Mouse (Mus musculus) midbrain, embryonic 10.5 days (tissue): Measurements from ENCODE around the gene Gm21974. TPM values are rescaled to one million over a fixed set of nuclear protein-coding genes. Genes with fewer than 3 reads are reported as not detected.
A peak's percentile ranks its signal among the peaks of the same experiment; 100 is the strongest.

ENCODE experiments used
- DNase-seq: peaks from one replicate; pipeline ENCODE4 v3.0.0-alpha.2; 2017; ENCODE audit warnings: low spot score
- H3K27ac ChIP-seq: fragments of 300-500 bp; sonication (generic); replicated peaks from 2 replicates; pipeline ENCODE4 v1.5.1; 2016; ENCODE audit warnings: mild to moderate bottlenecking
- H3K27me3 ChIP-seq: fragments of 300-500 bp; sonication (generic); 2 replicates; pipeline ENCODE4 v1.6.1; 2016; ENCODE audit warnings: low read depth, mild to moderate bottlenecking; ENCODE audit not compliant: poor library complexity, severe bottlenecking
- H3K36me3 ChIP-seq: fragments of 300-500 bp; sonication (generic); 2 replicates; pipeline ENCODE4 v1.6.1; 2016; ENCODE audit warnings: mild to moderate bottlenecking, moderate library complexity
- H3K4me1 ChIP-seq: fragments of 300-500 bp; sonication (generic); 2 replicates; pipeline ENCODE4 v1.6.1; 2016
- H3K4me3 ChIP-seq: fragments of 300-500 bp; sonication (generic); 2 replicates; pipeline ENCODE4 v1.5.1; 2016; ENCODE audit warnings: mild to moderate bottlenecking, moderate library complexity
- H3K9me3 ChIP-seq: fragments of 300-500 bp; sonication (generic); replicated peaks from 2 replicates; pipeline ENCODE4 v1.6.1; 2016; ENCODE audit warnings: mild to moderate bottlenecking
- WGBS: fragments of 180-500 bp; shearing (Covaris S2); methylation state at CpG from one replicate; pipeline ENCODE4 v1.1.7; 2016; 5-methylcytosine and 5-hydroxymethylcytosine counted together
- polyA plus RNA-seq: library from polyadenylated mRNA; unstranded; fragments of >200 nt; fragmentation: Nextera tagmentation; extraction: Ambion mirVana; gene quantifications from 2 replicates; pipeline ENCODE4 v1.2.1, GENCODE M21; 2016

Gene Gm21974
- polyA plus RNA-seq, 1 experiment from 2014 or later: not detected

- H3K9me3 ChIP-seq: no peaks in the 10 kb centered on the region
- peaks cover 52% of the 10 kb centered on the region for H3K36me3 ChIP-seq
- peaks cover 36% of the 10 kb centered on the region for H3K27me3 ChIP-seq
- H3K27ac ChIP-seq: no peak overlapping the region
- peaks cover 28% of the 10 kb centered on the region for H3K4me1 ChIP-seq
- H3K4me3 ChIP-seq: no peak overlapping the region
- no peak for DNase-seq
- 87% methylated on average over 11 of the region's 11 CpGs for WGBS
Measured at GRCm38 (mm10) chr7:127927726-127928125, 32.5 kb upstream of the Gm21974 start.

- H3K27me3 ChIP-seq: peaks cover 36% of the 10 kb centered on the region
- DNase-seq: no peak
- H3K27ac ChIP-seq: no peak overlapping the region
- H3K4me1 ChIP-seq: peaks cover 19% of the 10 kb centered on the region
- no peaks in the 10 kb centered on the region for H3K9me3 ChIP-seq
- 85% methylated on average over 11 of the region's 11 CpGs for WGBS
- H3K4me3 ChIP-seq: no peak overlapping the region; the same call in 1 of the 2 replicates
- peaks cover 61% of the 10 kb centered on the region for H3K36me3 ChIP-seq
Measured at GRCm38 (mm10) chr7:127926846-127927245, 31.6 kb upstream of the Gm21974 start.

DNA sequence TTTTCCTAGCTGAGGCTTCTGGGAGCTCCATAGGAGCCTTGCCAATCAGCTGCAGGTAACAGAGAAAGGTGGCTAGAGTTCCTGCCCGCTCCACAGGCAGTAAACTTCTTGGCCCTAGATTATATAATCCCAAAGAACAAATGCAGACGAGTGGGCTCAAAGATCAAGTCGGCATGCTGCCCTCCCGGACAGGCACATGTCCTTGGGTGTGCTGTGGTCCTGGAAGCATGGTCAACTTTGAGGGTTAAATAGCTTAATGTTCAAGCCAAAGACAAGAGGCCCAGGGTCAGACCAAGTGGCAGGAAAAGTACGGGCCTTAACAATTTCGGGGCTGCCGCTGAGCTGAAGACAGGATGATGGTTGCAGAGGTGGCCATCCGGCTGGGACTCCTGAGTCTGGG is 30.8 kb upstream of the Gm21974 start:
- Histone ChIP-seq H3K36me3 (peaks cover 68% of the 10 kb centered on the region), H3K4me1 (peaks cover 12% of the 10 kb centered on the region), H3K27me3 (peaks cover 36% of the 10 kb centered on the region), H3K27ac (no peak overlapping the region), H3K9me3 (no peaks in the 10 kb centered on the region), H3K4me3 (no peak overlapping the region)
- DNase-seq: no peak
- 88% methylated on average over 8 of the region's 8 CpGs for WGBS

- WGBS: 67% methylated on average over 5 of the region's 5 CpGs
- Histone ChIP-seq H3K36me3 (peaks cover 77% of the 10 kb centered on the region), H3K27ac (no peak overlapping the region), H3K9me3 (no peaks in the 10 kb centered on the region), H3K27me3 (peaks cover 31% of the 10 kb centered on the region), H3K4me3 (no peak overlapping the region), H3K4me1 (peaks cover 12% of the 10 kb centered on the region)
- DNase-seq: no peak
Measured at GRCm38 (mm10) chr7:127925252-127925651, 30.0 kb upstream of the Gm21974 start.

DNA sequence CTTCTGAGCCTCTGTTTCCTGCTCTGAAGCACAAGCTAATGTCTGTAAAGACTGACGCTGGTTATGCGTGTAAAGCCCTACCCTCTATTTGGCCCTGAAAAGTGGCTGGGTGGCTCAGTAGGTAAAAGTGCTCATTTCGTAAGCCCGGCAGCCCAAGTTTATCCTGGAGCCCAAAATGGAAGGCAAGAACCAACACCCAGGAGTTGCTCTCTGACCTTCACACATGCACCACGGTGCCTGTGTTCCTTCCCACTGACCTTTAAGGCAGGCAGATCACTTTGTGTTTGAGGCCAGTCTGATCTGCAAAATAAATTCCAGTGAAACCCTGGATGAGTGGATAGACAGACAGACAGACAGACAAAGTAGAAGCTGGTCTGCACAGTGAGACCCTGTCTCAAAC is 28.5 kb upstream of the Gm21974 start:
- H3K9me3 ChIP-seq: no peaks in the 10 kb centered on the region
- H3K4me3 ChIP-seq: no peak overlapping the region
- peaks cover under 1% of the 10 kb centered on the region; the same call in 1 of the 2 replicates for H3K4me1 ChIP-seq
- WGBS: 91% methylated on average over 5 of the region's 5 CpGs
- H3K36me3 ChIP-seq: peaks cover 91% of the 10 kb centered on the region
- no peak overlapping the region for H3K27ac ChIP-seq
- peaks cover 15% of the 10 kb centered on the region for H3K27me3 ChIP-seq
- DNase-seq: no peak

DNA sequence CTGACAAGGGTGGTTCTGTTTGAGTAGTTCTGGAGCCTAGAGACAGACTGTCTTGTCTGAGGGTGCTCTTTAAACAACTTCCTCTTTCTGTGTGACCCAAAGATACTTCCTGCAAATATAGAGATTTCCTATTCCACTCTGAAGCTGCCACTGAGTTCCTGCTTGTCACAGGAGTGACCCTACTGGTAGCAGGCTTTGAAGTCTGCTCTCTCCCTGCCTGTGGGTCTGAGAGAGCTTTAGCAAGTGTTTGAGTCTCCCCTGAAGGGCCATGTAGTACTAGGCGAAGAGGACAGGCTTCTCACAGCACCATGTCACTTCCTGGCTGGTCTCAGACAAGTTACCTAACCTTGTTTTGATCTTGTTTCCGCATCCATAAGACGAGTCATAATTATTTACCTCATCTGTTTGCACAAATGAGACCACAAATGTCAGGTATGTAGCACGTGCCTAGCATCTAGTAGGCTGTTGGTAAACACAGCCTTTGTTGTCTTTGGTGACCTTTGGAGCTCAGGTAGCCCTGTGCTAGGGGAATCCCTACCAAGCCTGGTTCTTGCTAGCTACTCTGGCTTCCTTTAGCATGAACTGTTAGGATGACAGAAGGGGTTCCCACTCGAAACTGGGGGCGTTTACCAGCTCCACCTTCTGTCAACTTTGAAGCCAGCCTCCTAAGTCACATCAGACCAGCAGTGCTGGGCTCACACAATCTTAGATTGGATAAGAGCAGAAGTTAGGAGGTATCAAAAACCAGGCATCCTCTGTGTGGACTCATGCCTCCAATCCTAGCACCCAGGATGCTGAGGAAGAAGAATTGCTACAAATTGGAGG is 27.4 kb upstream of the Gm21974 start:
- no peak overlapping the region for H3K27ac ChIP-seq
- H3K9me3 ChIP-seq: no peaks in the 10 kb centered on the region
- peaks cover 5% of the 10 kb centered on the region for H3K27me3 ChIP-seq
- DNase-seq: no peak
- H3K36me3 ChIP-seq: peaks cover 96% of the 10 kb centered on the region
- WGBS: 84% methylated on average over 6 of the region's 6 CpGs
- no peaks in the 10 kb centered on the region for H3K4me1 ChIP-seq
- no peak overlapping the region for H3K4me3 ChIP-seq

DNA sequence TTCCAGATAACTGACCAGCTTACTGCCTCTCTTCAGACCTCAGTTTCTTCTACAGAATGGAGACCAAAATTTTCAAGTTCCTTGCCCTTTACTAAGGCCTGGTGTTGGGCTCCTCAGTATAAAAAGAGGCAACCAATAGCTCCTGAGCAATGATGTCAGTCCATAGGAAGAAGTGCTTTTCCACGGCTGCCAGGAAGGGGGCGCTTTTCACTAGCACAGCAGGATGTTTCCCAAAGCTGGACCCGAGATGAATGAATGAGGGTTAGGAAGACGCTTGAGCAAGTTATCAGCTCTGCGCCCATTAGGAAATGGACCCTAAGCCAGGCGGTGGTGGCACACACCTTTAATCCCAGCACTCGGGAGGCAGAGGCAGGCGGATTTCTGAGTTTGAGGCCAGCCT is 26.3 kb upstream of the Gm21974 start:
- no peaks in the 10 kb centered on the region for H3K9me3 ChIP-seq
- no peak overlapping the region for H3K4me3 ChIP-seq
- peaks cover 95% of the 10 kb centered on the region for H3K36me3 ChIP-seq
- peak; percentile 29 for DNase-seq
- H3K27ac ChIP-seq: no peak overlapping the region
- no peaks in the 10 kb centered on the region for H3K27me3 ChIP-seq
- H3K4me1 ChIP-seq: no peaks in the 10 kb centered on the region
- WGBS: 70% methylated on average over 8 of the region's 8 CpGs

DNA sequence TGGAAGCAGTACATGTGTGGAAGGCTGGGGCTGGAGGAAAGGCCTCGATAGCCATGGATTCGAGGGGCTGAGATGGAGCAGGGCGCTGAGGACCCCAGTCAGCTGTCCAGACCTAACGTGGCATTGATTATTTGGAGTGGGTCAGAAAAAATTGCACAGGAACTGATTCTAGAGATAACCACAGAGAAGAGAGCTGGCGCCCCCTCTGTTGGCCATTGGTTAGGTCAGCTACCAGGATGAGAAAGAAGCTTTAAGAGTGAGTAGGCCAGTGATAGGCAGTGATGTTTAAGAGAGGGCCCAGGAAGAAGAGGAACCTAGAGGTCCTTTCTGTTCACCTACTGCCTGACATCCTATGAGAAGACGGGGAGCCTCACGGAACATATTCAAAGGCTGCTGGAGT is 24.0 kb upstream of the Gm21974 start:
- Histone ChIP-seq H3K27me3 (no peaks in the 10 kb centered on the region), H3K27ac (no peak overlapping the region), H3K36me3 (peaks cover 94% of the 10 kb centered on the region), H3K9me3 (no peaks in the 10 kb centered on the region), H3K4me1 (no peaks in the 10 kb centered on the region), H3K4me3 (no peak overlapping the region)
- 81% methylated on average over 7 of the region's 7 CpGs for WGBS
- DNase-seq: no peak

- 59% methylated on average over 3 of the region's 3 CpGs for WGBS
- DNase-seq: peak; percentile 44
- no peak overlapping the region for H3K4me3 ChIP-seq
- H3K9me3 ChIP-seq: no peaks in the 10 kb centered on the region
- H3K27ac ChIP-seq: no peak overlapping the region
- H3K4me1 ChIP-seq: peaks cover 3% of the 10 kb centered on the region
- peaks cover 83% of the 10 kb centered on the region for H3K36me3 ChIP-seq
- H3K27me3 ChIP-seq: no peaks in the 10 kb centered on the region
Measured at GRCm38 (mm10) chr7:127918203-127918602, 22.9 kb upstream of the Gm21974 start.

DNA sequence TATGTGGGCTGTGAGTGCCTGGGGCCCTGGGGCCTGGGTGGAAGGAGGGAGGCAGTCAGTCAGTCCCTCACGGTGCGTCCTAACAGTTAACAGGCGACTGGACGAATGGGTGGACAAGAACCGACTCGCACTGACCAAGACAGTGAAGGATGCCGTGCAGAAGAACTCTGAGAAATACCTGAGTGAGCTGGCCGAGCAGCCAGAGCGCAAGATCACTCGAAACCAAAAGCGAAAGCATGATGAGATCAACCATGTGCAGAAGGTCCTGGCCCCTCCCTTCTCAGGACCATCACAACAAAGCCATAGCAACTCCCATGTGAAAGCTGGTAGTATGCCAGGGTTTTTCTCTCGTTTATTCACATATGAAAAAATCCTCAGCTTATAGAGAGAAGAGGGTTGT is 20.0 kb upstream of the Gm21974 start:
- H3K9me3 ChIP-seq: no peaks in the 10 kb centered on the region
- no peak overlapping the region for H3K27ac ChIP-seq
- 94% methylated on average over 12 of the region's 12 CpGs for WGBS
- peaks cover 55% of the 10 kb centered on the region for H3K36me3 ChIP-seq
- peaks cover 14% of the 10 kb centered on the region for H3K4me1 ChIP-seq
- no peak for DNase-seq
- H3K4me3 ChIP-seq: no peak overlapping the region
- H3K27me3 ChIP-seq: no peaks in the 10 kb centered on the region

DNA sequence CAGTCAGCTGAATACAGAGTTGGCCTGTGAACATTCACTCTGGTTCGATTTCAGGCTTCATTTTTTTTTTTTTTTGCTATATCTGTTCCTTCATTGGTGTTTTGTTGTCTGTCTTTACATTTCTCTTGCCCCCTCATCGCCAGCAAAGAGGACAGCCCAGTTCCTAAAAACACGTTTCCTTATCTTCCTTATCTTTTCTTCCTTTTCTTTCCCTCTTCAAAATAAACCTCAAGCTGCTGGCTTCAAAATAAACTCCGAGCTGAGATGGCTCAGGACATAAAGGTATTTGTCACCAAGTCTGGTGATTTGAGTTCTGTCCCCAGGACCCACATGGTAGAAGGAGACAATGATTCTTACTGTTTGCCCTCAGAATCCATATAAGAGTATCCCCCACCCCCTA is 17.7 kb upstream of the Gm21974 start:
- H3K27me3 ChIP-seq: no peaks in the 10 kb centered on the region
- peak overlapping the region; percentile 89 for H3K27ac ChIP-seq
- no peak for DNase-seq
- WGBS: 36% methylated on average over 4 of the region's 4 CpGs
- peaks cover 55% of the 10 kb centered on the region for H3K36me3 ChIP-seq
- peak overlapping the region; percentile 83 for H3K4me3 ChIP-seq
- H3K9me3 ChIP-seq: no peaks in the 10 kb centered on the region
- H3K4me1 ChIP-seq: peaks cover 14% of the 10 kb centered on the region

DNA sequence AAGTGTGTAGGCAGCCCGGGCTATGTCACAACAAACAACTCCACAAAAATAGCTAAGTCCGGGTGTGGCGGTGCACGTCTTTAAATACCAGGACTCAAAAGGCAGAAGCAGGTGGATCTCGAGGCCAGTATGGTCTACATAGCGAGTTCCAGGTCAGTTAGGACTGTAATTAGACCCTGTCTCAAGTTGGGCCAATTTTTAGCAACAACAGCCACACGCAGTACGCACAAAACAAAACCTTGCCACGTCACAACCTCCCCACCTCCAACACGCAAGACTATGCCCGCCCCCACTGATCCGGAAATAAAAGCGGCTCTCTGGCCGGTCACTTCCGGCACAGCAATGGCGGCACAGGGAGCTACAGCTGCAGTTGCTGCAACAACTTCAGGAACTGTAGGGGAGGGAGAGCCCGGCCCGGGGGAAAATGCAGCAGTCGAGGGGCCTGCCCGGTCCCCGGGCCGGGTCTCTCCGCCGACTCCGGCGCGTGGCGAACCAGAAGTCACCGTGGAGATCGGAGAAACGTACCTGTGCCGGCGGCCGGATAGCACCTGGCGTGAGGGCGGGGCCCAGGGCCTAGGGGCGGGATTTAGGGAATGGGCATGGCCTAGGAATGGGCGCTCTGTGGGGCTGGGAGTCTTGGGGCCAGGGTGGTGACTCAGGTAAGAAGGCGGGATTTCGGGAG is 17.1 kb upstream of the Gm21974 start, which contains the start of gene Kat8:
Kat8 (plus strand) TSS at position 327 of the 682 bp plus-strand sequence.
- peak within 1 kb of the TSS; percentile 89 for H3K27ac ChIP-seq
- H3K27me3 ChIP-seq: no peaks in the 10 kb centered on the region
- no peaks in the 10 kb centered on the region for H3K9me3 ChIP-seq
- peak; percentile 92 for DNase-seq
- H3K36me3 ChIP-seq: peaks cover 56% of the 10 kb centered on the region
- peak within 1 kb of the TSS; percentile 83 for H3K4me3 ChIP-seq
- H3K4me1 ChIP-seq: peaks cover 14% of the 10 kb centered on the region
- 1% methylated on average over 40 of the region's 40 CpGs for WGBS

- Histone ChIP-seq H3K4me3 (no peak overlapping the region), H3K4me1 (peaks cover 27% of the 10 kb centered on the region), H3K27me3 (no peaks in the 10 kb centered on the region), H3K27ac (no peak overlapping the region), H3K9me3 (no peaks in the 10 kb centered on the region), H3K36me3 (peaks cover 52% of the 10 kb centered on the region)
- 95% methylated on average over 4 of the region's 4 CpGs for WGBS
- no peak for DNase-seq
Measured at GRCm38 (mm10) chr7:127908656-127909055, 13.4 kb upstream of the Gm21974 start.
